Mouse (Mus musculus) forebrain, embryonic 15.5 days (tissue): Measurements from ENCODE around the gene Ldb3. TPM values are rescaled to one million over a fixed set of nuclear protein-coding genes. Genes with fewer than 3 reads are reported as not detected.

Experiments used
- ATAC-seq: fragments of 200-750 bp; cut with Nextera tagmentation; replicated peaks from 2 replicates; pipeline ENCODE4 v1.8.0; 2017; ENCODE audit warnings: mild to moderate bottlenecking, moderate TSS enrichment, moderate library complexity
- H3K27ac ChIP-seq: fragments of 300-500 bp; sonication (generic); replicated peaks from 2 replicates; pipeline ENCODE4 v1.5.1; 2015; ENCODE audit warnings: mild to moderate bottlenecking, inconsistent platforms
- H3K27me3 ChIP-seq: fragments of 300-500 bp; sonication (generic); 2 replicates; pipeline ENCODE4 v1.6.1; 2015; ENCODE audit warnings: inconsistent platforms
- H3K36me3 ChIP-seq: fragments of 300-500 bp; sonication (generic); 2 replicates; pipeline ENCODE4 v1.6.1; 2015; ENCODE audit warnings: mild to moderate bottlenecking, inconsistent platforms
- H3K4me1 ChIP-seq: fragments of 300-500 bp; sonication (generic); 2 replicates; pipeline ENCODE4 v1.6.1; 2015; ENCODE audit warnings: inconsistent platforms
- H3K4me2 ChIP-seq: fragments of 300-500 bp; sonication (generic); replicated peaks from 2 replicates; pipeline ENCODE4 v1.6.1; 2015; ENCODE audit warnings: mild to moderate bottlenecking, inconsistent platforms
- H3K4me3 ChIP-seq: fragments of 300-500 bp; sonication (generic); 2 replicates; pipeline ENCODE4 v1.5.1; 2015; ENCODE audit warnings: mild to moderate bottlenecking, inconsistent platforms
- H3K9ac ChIP-seq: fragments of 300-500 bp; sonication (generic); replicated peaks from 2 replicates; pipeline ENCODE4 v1.6.1; 2015; ENCODE audit warnings: mild to moderate bottlenecking, inconsistent platforms
- H3K9me3 ChIP-seq: fragments of 300-500 bp; sonication (generic); 2 replicates; pipeline ENCODE4 v1.6.1; 2016; ENCODE audit warnings: inconsistent platforms
- WGBS: fragments of 180-500 bp; shearing (Covaris S2); methylation state at CpG from one replicate; pipeline ENCODE4 v1.1.7; 2015; ENCODE audit warnings: mixed read lengths; 5-methylcytosine and 5-hydroxymethylcytosine counted together
- polyA plus RNA-seq: library from polyadenylated mRNA; unstranded; fragments of >200 nt; fragmentation: Nextera tagmentation; extraction: Ambion mirVana; gene quantifications from 2 replicates; pipeline ENCODE4 v1.2.1, GENCODE M21; 2015

Gene Ldb3
- polyA plus RNA-seq, 1 experiment from 2014 or later: 0.60 TPM

GRCm38 (mm10) chr14:34568626-34569025, 19.9 kb downstream of the Ldb3 start:
- H3K27me3 ChIP-seq: no peaks in the 10 kb centered on the region
- no peaks in the 10 kb centered on the region for H3K36me3 ChIP-seq
- no peaks in the 10 kb centered on the region for H3K9me3 ChIP-seq
- H3K4me2 ChIP-seq: no peak overlapping the region
- WGBS: 85% methylated on average over 4 of the region's 4 CpGs
- H3K4me1 ChIP-seq: peaks cover 13% of the 10 kb centered on the region
- ATAC-seq: no peak
- no peak overlapping the region for H3K4me3 ChIP-seq
- no peak overlapping the region for H3K9ac ChIP-seq
- H3K27ac ChIP-seq: no peak overlapping the region

DNA sequence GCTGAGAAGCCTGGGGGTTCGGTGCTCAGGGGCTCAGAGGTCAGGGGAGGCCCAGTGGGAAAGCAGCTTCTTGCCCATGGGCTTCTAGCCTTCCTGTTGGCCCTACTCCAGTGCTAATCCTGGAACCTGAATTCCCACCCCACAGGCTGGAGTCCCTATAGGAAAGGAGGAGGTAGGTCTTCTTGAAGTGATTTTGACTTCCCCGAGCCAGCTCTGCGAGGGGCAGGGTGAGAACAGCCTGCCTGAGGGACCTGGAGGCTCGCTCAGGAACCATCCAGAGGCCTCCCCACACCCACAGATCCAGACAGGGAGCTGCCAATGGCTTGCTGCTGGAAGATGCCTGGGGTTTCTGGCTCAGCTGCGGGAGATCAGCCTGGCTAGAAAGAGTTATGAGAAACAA, 20.8 kb downstream of the Ldb3 start:
- ATAC-seq: no peak
- H3K4me2 ChIP-seq: no peak overlapping the region
- H3K36me3 ChIP-seq: no peaks in the 10 kb centered on the region
- H3K27me3 ChIP-seq: no peaks in the 10 kb centered on the region
- H3K9ac ChIP-seq: no peak overlapping the region
- no peaks in the 10 kb centered on the region for H3K9me3 ChIP-seq
- peaks cover 13% of the 10 kb centered on the region for H3K4me1 ChIP-seq
- no peak overlapping the region for H3K4me3 ChIP-seq
- no peak overlapping the region for H3K27ac ChIP-seq
- WGBS: 64% methylated on average over 5 of the region's 5 CpGs

DNA sequence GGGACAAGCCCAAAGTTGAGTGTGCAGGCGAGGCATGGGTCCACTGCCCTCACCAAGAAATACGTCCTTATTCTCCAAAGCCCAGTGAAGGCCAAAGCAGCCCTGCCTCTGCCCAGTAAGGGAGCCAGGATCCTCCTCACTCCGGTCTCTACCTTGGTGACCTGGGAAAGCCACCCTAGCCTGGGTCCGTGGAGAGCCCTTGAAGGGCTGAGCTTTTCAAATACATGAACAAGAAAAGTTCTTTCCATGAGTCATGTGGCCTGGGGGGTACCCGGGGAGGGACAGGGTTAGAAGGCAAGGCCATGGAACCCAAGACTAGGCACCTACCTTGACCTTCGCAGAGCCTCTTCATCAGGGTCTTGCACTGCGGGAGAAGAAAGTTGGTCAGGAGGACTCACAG, 22.0 kb downstream of the Ldb3 start:
- WGBS: 92% methylated on average over 7 of the region's 7 CpGs
- no peak overlapping the region for H3K27ac ChIP-seq
- H3K4me1 ChIP-seq: peaks cover 13% of the 10 kb centered on the region
- no peak overlapping the region for H3K4me3 ChIP-seq
- no peak overlapping the region for H3K9ac ChIP-seq
- no peaks in the 10 kb centered on the region for H3K9me3 ChIP-seq
- ATAC-seq: no peak
- H3K27me3 ChIP-seq: no peaks in the 10 kb centered on the region
- H3K36me3 ChIP-seq: no peaks in the 10 kb centered on the region
- H3K4me2 ChIP-seq: no peak overlapping the region

DNA sequence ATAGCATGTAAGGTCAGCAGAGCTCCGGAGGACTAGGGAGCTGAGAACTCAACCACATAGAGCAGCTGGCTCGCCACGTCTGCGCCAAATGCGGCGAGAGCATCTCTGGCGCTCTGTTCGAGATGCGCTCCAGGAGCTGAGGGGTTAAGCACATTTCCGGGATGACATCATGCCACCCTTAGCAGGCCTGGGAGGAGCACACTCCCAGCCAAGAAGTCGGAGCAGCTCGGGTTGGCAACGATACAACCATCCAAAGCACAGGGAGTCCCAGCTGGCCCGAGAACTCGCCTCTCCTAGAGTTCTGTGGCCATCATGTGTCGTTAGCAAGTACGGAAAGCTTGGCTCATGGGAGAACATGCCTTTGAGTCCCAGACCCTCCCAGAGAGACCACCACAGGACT, 22.8 kb downstream of the Ldb3 start:
- Histone ChIP-seq H3K4me3 (no peak overlapping the region), H3K27me3 (no peaks in the 10 kb centered on the region), H3K9ac (no peak overlapping the region), H3K36me3 (no peaks in the 10 kb centered on the region), H3K27ac (no peak overlapping the region), H3K9me3 (no peaks in the 10 kb centered on the region), H3K4me2 (no peak overlapping the region), H3K4me1 (peaks cover 13% of the 10 kb centered on the region)
- 60% methylated on average over 17 of the region's 17 CpGs for WGBS
- no peak; the same call in 1 of the 2 replicates for ATAC-seq

GRCm38 (mm10) chr14:34564646-34565045, 23.8 kb downstream of the Ldb3 start:
- WGBS: 74% methylated on average over 5 of the region's 5 CpGs
- H3K4me1 ChIP-seq: peaks cover 8% of the 10 kb centered on the region

GRCm38 (mm10) chr14:34562393-34562792, 26.1 kb downstream of the Ldb3 start:
- H3K27ac ChIP-seq: no peak overlapping the region
- no peaks in the 10 kb centered on the region for H3K9me3 ChIP-seq
- H3K4me1 ChIP-seq: 0 out of 2 replicates have a peak, but pooled peaks cover 4% of the 10 kb centered on the region
- no peaks in the 10 kb centered on the region for H3K36me3 ChIP-seq
- H3K9ac ChIP-seq: no peak overlapping the region
- WGBS: 28% methylated on average over 2 of the region's 2 CpGs
- no peak for ATAC-seq
- no peaks in the 10 kb centered on the region for H3K27me3 ChIP-seq
- H3K4me3 ChIP-seq: no peak overlapping the region
- H3K4me2 ChIP-seq: no peak overlapping the region

More at GRCm38 (mm10) chr14:34564646-34565045, 23.8 kb downstream of the Ldb3 start:
- no peak overlapping the region for H3K4me2 ChIP-seq
- no peaks in the 10 kb centered on the region for H3K27me3 ChIP-seq
- no peak overlapping the region for H3K4me3 ChIP-seq
- no peaks in the 10 kb centered on the region for H3K36me3 ChIP-seq
- no peaks in the 10 kb centered on the region for H3K9me3 ChIP-seq
- ATAC-seq: no peak
- no peak overlapping the region for H3K9ac ChIP-seq
- H3K27ac ChIP-seq: no peak overlapping the region

DNA sequence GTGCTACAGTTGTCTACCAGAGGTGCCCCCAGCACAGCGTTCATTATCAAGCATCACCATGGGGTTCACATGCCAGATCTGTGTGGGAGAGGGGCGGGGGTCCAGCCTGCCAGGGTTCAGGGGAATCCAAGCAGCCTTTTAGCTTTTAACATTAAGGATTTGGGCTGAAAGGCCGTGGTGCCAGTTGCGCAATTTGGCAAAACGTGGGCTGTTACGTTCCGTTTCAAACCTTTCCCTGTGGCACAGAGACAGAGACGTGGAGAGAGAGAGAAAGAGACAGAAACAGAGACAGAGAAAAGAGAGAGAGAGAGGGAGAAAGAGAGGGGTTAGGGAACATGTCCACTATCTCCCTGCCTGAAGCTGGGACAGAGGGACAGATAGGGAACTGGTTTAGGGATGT, 26.8 kb downstream of the Ldb3 start:
- H3K4me2 ChIP-seq: no peak overlapping the region
- H3K27ac ChIP-seq: no peak overlapping the region
- ATAC-seq: no peak
- H3K36me3 ChIP-seq: no peaks in the 10 kb centered on the region
- 0 out of 2 replicates have a peak, but pooled peaks cover 4% of the 10 kb centered on the region for H3K4me1 ChIP-seq
- no peaks in the 10 kb centered on the region for H3K27me3 ChIP-seq
- H3K9me3 ChIP-seq: no peaks in the 10 kb centered on the region
- no peak overlapping the region for H3K4me3 ChIP-seq
- no peak overlapping the region for H3K9ac ChIP-seq
- WGBS: 86% methylated on average over 8 of the region's 8 CpGs

GRCm38 (mm10) chr14:34558947-34559346, 29.5 kb downstream of the Ldb3 start:
- H3K9ac ChIP-seq: no peak overlapping the region
- no peaks in the 10 kb centered on the region for H3K27me3 ChIP-seq
- no peak overlapping the region for H3K27ac ChIP-seq
- H3K4me3 ChIP-seq: no peak overlapping the region
- H3K36me3 ChIP-seq: no peaks in the 10 kb centered on the region
- H3K4me2 ChIP-seq: no peak overlapping the region
- ATAC-seq: no peak
- 93% methylated on average over 9 of the region's 9 CpGs for WGBS
- H3K4me1 ChIP-seq: no peaks in the 10 kb centered on the region
- no peaks in the 10 kb centered on the region for H3K9me3 ChIP-seq

- Histone ChIP-seq H3K36me3 (no peaks in the 10 kb centered on the region), H3K4me1 (no peaks in the 10 kb centered on the region), H3K9me3 (no peaks in the 10 kb centered on the region), H3K27me3 (no peaks in the 10 kb centered on the region), H3K4me2 (no peak overlapping the region), H3K9ac (no peak overlapping the region), H3K4me3 (no peak overlapping the region), H3K27ac (no peak overlapping the region)
- no peak for ATAC-seq
- 71% methylated on average over 13 of the region's 13 CpGs for WGBS
Measured at GRCm38 (mm10) chr14:34555211-34555610, 33.3 kb downstream of the Ldb3 start.

- Histone ChIP-seq H3K4me2 (no peak overlapping the region), H3K9me3 (no peaks in the 10 kb centered on the region), H3K27me3 (no peaks in the 10 kb centered on the region), H3K4me1 (peaks cover 2% of the 10 kb centered on the region), H3K27ac (no peak overlapping the region), H3K9ac (no peak overlapping the region), H3K4me3 (no peak overlapping the region), H3K36me3 (no peaks in the 10 kb centered on the region)
- WGBS: 77% methylated on average over 3 of the region's 3 CpGs
- ATAC-seq: no peak
Measured at GRCm38 (mm10) chr14:34554047-34554446, 34.4 kb downstream of the Ldb3 start.

GRCm38 (mm10) chr14:34553470-34553869, 35.0 kb downstream of the Ldb3 start:
- H3K4me3 ChIP-seq: no peak overlapping the region
- no peaks in the 10 kb centered on the region for H3K9me3 ChIP-seq
- H3K4me2 ChIP-seq: no peak overlapping the region
- peaks cover 3% of the 10 kb centered on the region for H3K4me1 ChIP-seq
- no peak overlapping the region for H3K9ac ChIP-seq
- no peaks in the 10 kb centered on the region for H3K27me3 ChIP-seq
- H3K27ac ChIP-seq: no peak overlapping the region
- no peak for ATAC-seq
- WGBS: 83% methylated on average over 6 of the region's 6 CpGs
- no peaks in the 10 kb centered on the region for H3K36me3 ChIP-seq

DNA sequence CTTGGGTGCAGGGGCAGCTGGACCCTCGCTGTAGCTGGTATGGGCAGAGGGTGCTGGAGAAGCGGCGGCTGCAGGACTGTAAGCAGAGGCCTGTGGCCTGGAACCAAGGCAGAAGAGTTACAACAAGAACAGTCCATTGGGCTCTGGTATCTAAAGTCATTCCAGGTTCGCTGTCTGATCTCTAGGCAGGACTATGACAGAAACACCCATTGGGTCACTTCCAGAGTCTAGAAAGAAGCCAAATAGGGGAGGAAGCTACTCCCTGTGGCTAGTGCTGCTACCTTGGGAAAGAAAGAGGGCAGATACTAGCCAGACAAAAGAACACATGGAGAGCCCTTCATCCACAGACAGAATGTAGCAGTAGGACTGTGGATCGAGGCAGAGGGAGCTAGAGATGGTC, 36.3 kb downstream of the Ldb3 start:
- no peak overlapping the region for H3K4me3 ChIP-seq
- no peaks in the 10 kb centered on the region for H3K9me3 ChIP-seq
- no peak for ATAC-seq
- H3K27ac ChIP-seq: no peak overlapping the region
- H3K4me1 ChIP-seq: peaks cover 9% of the 10 kb centered on the region
- H3K36me3 ChIP-seq: no peaks in the 10 kb centered on the region
- WGBS: 93% methylated on average over 5 of the region's 5 CpGs
- H3K4me2 ChIP-seq: no peak overlapping the region
- no peaks in the 10 kb centered on the region for H3K27me3 ChIP-seq
- no peak overlapping the region for H3K9ac ChIP-seq

DNA sequence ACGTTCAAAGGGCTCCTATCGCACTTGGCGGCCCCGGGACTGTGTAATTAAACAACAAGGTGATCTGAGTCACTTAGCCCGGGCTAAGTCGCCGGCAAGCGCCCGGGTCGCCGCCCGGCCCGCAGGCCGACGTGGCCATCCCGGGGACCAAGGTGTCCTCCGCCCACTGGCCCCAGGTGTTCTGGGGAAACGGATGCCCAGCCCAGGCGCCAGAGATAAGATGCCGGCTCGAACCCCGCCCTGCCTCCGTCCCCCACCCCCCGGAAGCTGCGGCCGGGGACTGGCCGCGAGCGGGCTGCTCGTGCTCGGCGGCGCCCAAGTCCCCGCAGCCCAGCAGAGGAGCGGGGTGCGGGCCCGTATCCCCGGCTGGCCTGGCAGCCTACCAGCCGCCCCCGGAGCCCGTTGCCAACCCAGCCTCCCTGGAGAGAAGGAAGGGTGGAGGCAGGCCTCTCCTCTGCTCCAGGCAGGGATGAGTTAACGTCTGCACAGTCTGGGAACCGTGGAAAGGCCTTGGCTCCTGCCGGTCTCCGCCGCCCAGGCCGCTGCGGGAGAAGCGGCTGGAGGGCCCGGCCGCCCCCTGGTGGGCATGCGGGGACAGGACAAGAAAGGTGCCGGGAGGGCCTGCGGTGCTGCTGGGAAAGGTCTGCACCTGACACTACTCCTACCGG, 39.3 kb downstream of the Ldb3 start:
- Histone ChIP-seq H3K9me3 (no peaks in the 10 kb centered on the region), H3K4me2 (peak overlapping the region; percentile 77), H3K27me3 (no peaks in the 10 kb centered on the region), H3K27ac (peak overlapping the region; percentile 85), H3K4me3 (peak overlapping the region; percentile 85), H3K4me1 (peaks cover 9% of the 10 kb centered on the region), H3K36me3 (no peaks in the 10 kb centered on the region), H3K9ac (peak overlapping the region; percentile 90)
- under 1% methylated on average over 55 of the region's 55 CpGs for WGBS
- peak; percentile 97 for ATAC-seq
